Mouse (Mus musculus): ENCODE results near the gene Ubap2l. TPM values are rescaled to one million over a fixed set of nuclear protein-coding genes. Genes with fewer than 3 reads are reported as not detected.

Gene Ubap2l
- polyA plus RNA-seq, 1 experiment = 77.5 TPM

DNA sequence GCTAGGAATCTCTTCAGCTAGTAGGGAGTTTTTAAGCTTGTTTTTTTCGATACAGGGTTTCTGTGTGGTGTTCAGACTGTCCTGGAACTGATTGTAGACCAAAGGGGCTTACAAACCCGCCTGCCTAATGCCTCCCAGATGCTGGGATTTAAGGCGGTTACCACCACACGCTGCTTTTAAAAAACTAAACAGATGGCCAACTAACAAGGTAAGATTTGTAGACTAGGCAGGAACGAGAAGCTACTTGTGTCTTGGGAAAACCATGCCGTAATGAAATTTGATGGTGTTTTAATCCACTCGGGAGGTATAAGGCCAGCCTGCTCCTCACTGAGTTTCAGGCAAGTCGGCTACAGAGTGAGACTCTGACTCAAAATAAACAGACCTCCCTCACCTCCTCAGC is 53.3 kb downstream of the Ubap2l start:
- H3K36me3 ChIP-seq (ENCODE audit: control insufficient read depth, insufficient read depth) = peaks cover 54% of the 10 kb centered on the region
- H3ac ChIP-seq (ENCODE audit: control insufficient read depth, insufficient read length) = no peak overlapping the region
- no peaks in the 10 kb centered on the region for H3K27me3 ChIP-seq (ENCODE audit: control insufficient read depth, insufficient read depth, insufficient read length)
- peak overlapping the region; percentile 87 for H3K4me2 ChIP-seq (ENCODE audit: low read depth)
- peak; percentile 40 for TF ChIP-seq POLR2AphosphoS2 (IDR thresholded peaks at IDR 0.05; ENCODE audit: insufficient read length, low read depth)
- no peak for TF ChIP-seq MYOD1 (IDR thresholded peaks at IDR 0.05; ENCODE audit: control insufficient read depth in 1 of 3, insufficient read length in 2 of 3, low read depth in 2 of 3)
- TF ChIP-seq CEBPB (IDR thresholded peaks at IDR 0.05; ENCODE audit: insufficient read depth, poor library complexity, severe bottlenecking) = no peak
- TF ChIP-seq TCF12 (IDR thresholded peaks at IDR 0.05; ENCODE audit: insufficient read depth, poor library complexity, severe bottlenecking) = no peak
- no peak for TF ChIP-seq TCF3 (IDR thresholded peaks at IDR 0.05; ENCODE audit: insufficient read length, low read depth)
- peaks cover 18% of the 10 kb centered on the region for H3K79me2 ChIP-seq (ENCODE audit: control insufficient read depth, insufficient read depth)
- H3K4me3 ChIP-seq = peak overlapping the region; percentile 93

DNA sequence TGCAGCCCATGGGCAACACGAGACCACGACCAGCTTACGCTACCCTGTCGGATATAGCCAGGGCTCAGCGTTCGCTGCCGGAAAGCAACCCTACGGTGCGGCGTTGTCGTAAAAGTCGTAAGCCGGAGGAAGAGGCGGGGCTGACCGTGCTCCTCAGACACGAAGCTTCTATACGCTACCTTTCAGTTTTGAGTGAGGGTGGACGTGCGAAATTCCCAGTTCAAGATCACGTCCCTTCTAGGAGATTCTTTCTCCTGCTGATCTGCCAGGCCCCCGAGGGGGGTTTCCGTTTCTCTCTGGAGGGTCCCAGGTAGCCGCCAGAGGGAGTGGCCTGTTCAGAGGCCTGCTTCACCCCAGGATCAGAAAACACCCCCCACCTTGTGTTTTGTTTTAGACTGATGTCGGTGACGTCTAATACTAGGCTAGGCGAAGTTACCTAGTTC is 53.8 kb downstream of the Ubap2l start, which contains the start of gene Hax1:
Gene Hax1, minus strand, starts transcription at position 169 of the 443 bp plus-strand sequence.
- Histone ChIP-seq H3K4me2 (ENCODE audit: low read depth) (peak within 1 kb of the TSS; percentile 87), H3K36me3 (ENCODE audit: control insufficient read depth, insufficient read depth) (peaks cover 54% of the 10 kb centered on the region)

DNA sequence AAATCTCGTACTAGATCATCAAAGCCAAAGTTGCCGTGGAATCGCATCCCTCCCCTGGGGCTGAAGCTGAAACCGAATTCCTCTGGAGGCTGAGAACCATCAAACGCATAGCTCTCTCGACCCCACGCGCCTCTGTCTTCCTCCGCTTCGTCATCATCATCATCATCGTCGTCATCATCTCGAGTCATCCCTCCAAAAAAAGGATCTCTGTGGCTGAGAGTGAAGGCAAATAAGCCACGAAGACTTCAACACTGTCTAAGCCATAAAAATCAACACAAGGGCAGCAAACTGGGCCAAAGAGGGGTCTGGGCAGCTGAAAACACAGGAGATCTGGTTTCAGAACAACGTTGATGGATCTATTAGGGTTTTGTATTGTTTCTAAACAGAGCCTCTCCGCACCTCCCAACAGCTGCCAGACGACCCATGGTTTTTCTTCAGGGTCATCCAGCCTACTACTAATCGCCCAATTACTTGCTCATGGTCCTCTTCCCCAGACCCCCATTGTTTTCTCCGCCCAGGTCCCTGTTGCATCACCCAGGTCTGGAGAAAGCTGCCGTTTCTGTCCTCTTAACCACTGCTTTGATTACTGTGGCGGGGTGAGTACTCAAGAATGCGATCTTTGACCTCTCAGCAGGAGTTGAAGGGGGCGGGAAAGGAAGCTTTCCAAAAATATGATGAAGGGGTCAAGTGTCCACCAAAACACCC is 54.5 kb downstream of the Ubap2l start:
- Histone ChIP-seq H3K36me3 (ENCODE audit: control insufficient read depth, insufficient read depth) (peaks cover 52% of the 10 kb centered on the region), H3ac (ENCODE audit: control insufficient read depth, insufficient read length) (peak overlapping the region; percentile 15), H3K79me2 (ENCODE audit: control insufficient read depth, insufficient read depth) (peaks cover 18% of the 10 kb centered on the region), H3K27me3 (ENCODE audit: control insufficient read depth, insufficient read depth, insufficient read length) (no peaks in the 10 kb centered on the region), H3K4me2 (ENCODE audit: low read depth) (peak overlapping the region; percentile 78), H3K4me3 (peak overlapping the region; percentile 93)
- TF ChIP-seq TCF3 (IDR thresholded peaks at IDR 0.05; ENCODE audit: insufficient read length, low read depth) (no peak), TCF12 (IDR thresholded peaks at IDR 0.05; ENCODE audit: insufficient read depth, poor library complexity, severe bottlenecking) (no peak), POLR2AphosphoS2 (IDR thresholded peaks at IDR 0.05; ENCODE audit: insufficient read length, low read depth) (peak; percentile 22), CEBPB (IDR thresholded peaks at IDR 0.05; ENCODE audit: insufficient read depth, poor library complexity, severe bottlenecking) (0 out of 2 replicates have a peak, but pooled peaks have one; percentile 65), REST (IDR thresholded peaks at IDR 0.05; ENCODE audit: insufficient read depth, insufficient read length) (no peak), POLR2A (IDR thresholded peaks at IDR 0.05; ENCODE audit: insufficient read length, low read depth) (peak; percentile 20), USF1 (IDR thresholded peaks at IDR 0.05; ENCODE audit: low read depth) (no peak), SRF (IDR thresholded peaks at IDR 0.05; ENCODE audit: control insufficient read depth, insufficient read length, low read depth) (no peak), MYOD1 (IDR thresholded peaks at IDR 0.05; ENCODE audit: control insufficient read depth in 1 of 3, insufficient read length in 2 of 3, low read depth in 2 of 3) (no peak)

More for the DNA sequence above, 53.8 kb downstream of the Ubap2l start, which contains the start of gene Hax1:
- peak within 1 kb of the TSS; percentile 93 for H3K4me3 ChIP-seq
- H3ac ChIP-seq (ENCODE audit: control insufficient read depth, insufficient read length) = peak within 1 kb of the TSS; percentile 15
- H3K79me2 ChIP-seq (ENCODE audit: control insufficient read depth, insufficient read depth) = peaks cover 18% of the 10 kb centered on the region
- H3K27me3 ChIP-seq (ENCODE audit: control insufficient read depth, insufficient read depth, insufficient read length) = no peaks in the 10 kb centered on the region
- TF ChIP-seq POLR2AphosphoS2 (IDR thresholded peaks at IDR 0.05; ENCODE audit: insufficient read length, low read depth) (peak; percentile 99), TCF3 (IDR thresholded peaks at IDR 0.05; ENCODE audit: insufficient read length, low read depth) (no peak), POLR2A (IDR thresholded peaks at IDR 0.05; ENCODE audit: insufficient read length, low read depth) (peak; percentile 83)

GRCm38 (mm10) chr3:89994807-89995515 is 57.5 kb downstream of the Ubap2l start:
- TF ChIP-seq MYOD1 (IDR thresholded peaks at IDR 0.05; ENCODE audit: control insufficient read depth in 1 of 3, insufficient read length in 2 of 3, low read depth in 2 of 3) (no peak), CEBPB (IDR thresholded peaks at IDR 0.05; ENCODE audit: insufficient read depth, poor library complexity, severe bottlenecking) (no peak), E2F4 (IDR thresholded peaks at IDR 0.05; ENCODE audit: insufficient read depth) (no peak), TCF3 (IDR thresholded peaks at IDR 0.05; ENCODE audit: insufficient read length, low read depth) (no peak), MYOG (IDR thresholded peaks at IDR 0.05; ENCODE audit: control insufficient read depth in 1 of 3, insufficient read depth in 1 of 3, insufficient read length in 2 of 3, low read depth in 2 of 3) (no peak), REST (IDR thresholded peaks at IDR 0.05; ENCODE audit: insufficient read depth, insufficient read length) (no peak), SRF (IDR thresholded peaks at IDR 0.05; ENCODE audit: control insufficient read depth, insufficient read length, low read depth) (no peak), MAX (IDR thresholded peaks at IDR 0.05; ENCODE audit: low read depth) (no peak), POLR2A (IDR thresholded peaks at IDR 0.05; ENCODE audit: insufficient read length, low read depth) (no peak), USF1 (IDR thresholded peaks at IDR 0.05; ENCODE audit: low read depth) (no peak), POLR2AphosphoS2 (IDR thresholded peaks at IDR 0.05; ENCODE audit: insufficient read length, low read depth) (no peak), TCF12 (IDR thresholded peaks at IDR 0.05; ENCODE audit: insufficient read depth, poor library complexity, severe bottlenecking) (no peak)
- Histone ChIP-seq H3K4me2 (ENCODE audit: low read depth) (no peak overlapping the region), H3K79me2 (ENCODE audit: control insufficient read depth, insufficient read depth) (peaks cover 18% of the 10 kb centered on the region), H3K4me3 (no peak overlapping the region), H3K36me3 (ENCODE audit: control insufficient read depth, insufficient read depth) (peaks cover 40% of the 10 kb centered on the region), H3ac (ENCODE audit: control insufficient read depth, insufficient read length) (no peak overlapping the region), H3K27me3 (ENCODE audit: control insufficient read depth, insufficient read depth, insufficient read length) (no peaks in the 10 kb centered on the region)

- H3K36me3 ChIP-seq (ENCODE audit: control insufficient read depth, insufficient read depth) = peaks cover 4% of the 10 kb centered on the region
- TF ChIP-seq POLR2A (IDR thresholded peaks at IDR 0.05; ENCODE audit: insufficient read length, low read depth) (no peak), USF1 (IDR thresholded peaks at IDR 0.05; ENCODE audit: low read depth) (no peak), E2F4 (IDR thresholded peaks at IDR 0.05; ENCODE audit: insufficient read depth) (no peak), CEBPB (IDR thresholded peaks at IDR 0.05; ENCODE audit: insufficient read depth, poor library complexity, severe bottlenecking) (no peak), TCF12 (IDR thresholded peaks at IDR 0.05; ENCODE audit: insufficient read depth, poor library complexity, severe bottlenecking) (no peak), REST (IDR thresholded peaks at IDR 0.05; ENCODE audit: insufficient read depth, insufficient read length) (no peak), MAX (IDR thresholded peaks at IDR 0.05; ENCODE audit: low read depth) (no peak), MYOD1 (IDR thresholded peaks at IDR 0.05; ENCODE audit: control insufficient read depth in 1 of 3, insufficient read length in 2 of 3, low read depth in 2 of 3) (no peak), MYOG (IDR thresholded peaks at IDR 0.05; ENCODE audit: control insufficient read depth in 1 of 3, insufficient read depth in 1 of 3, insufficient read length in 2 of 3, low read depth in 2 of 3) (no peak), TCF3 (IDR thresholded peaks at IDR 0.05; ENCODE audit: insufficient read length, low read depth) (no peak), SRF (IDR thresholded peaks at IDR 0.05; ENCODE audit: control insufficient read depth, insufficient read length, low read depth) (no peak), POLR2AphosphoS2 (IDR thresholded peaks at IDR 0.05; ENCODE audit: insufficient read length, low read depth) (no peak)
- no peak overlapping the region for H3K4me3 ChIP-seq
- no peaks in the 10 kb centered on the region for H3K79me2 ChIP-seq (ENCODE audit: control insufficient read depth, insufficient read depth)
- no peak overlapping the region for H3ac ChIP-seq (ENCODE audit: control insufficient read depth, insufficient read length)
- H3K27me3 ChIP-seq (ENCODE audit: control insufficient read depth, insufficient read depth, insufficient read length) = no peaks in the 10 kb centered on the region
- H3K4me2 ChIP-seq (ENCODE audit: low read depth) = no peak overlapping the region
These were observed 64.6 kb downstream of the Ubap2l start for GRCm38 (mm10) chr3:89987822-89988221.

Measured in myocyte (in vitro differentiated cells).